Mouse (Mus musculus): ENCODE measurements at regions not wholly inside any gene's neighbourhood (a gene's known extent, or its start where the extent isn't known, plus 50 kb on each side); places are given as distances from the start of the nearest gene placed in this dataset.
A peak's percentile ranks its signal among the peaks of the same experiment; 100 is the strongest.

GRCm38 (mm10) chr13:28449026-28449425 is 191.7 kb downstream of the Gm11361 start:
- ATAC-seq (replicated peaks; ENCODE audit: low FRiP score, low TSS enrichment, poor library complexity, severe bottlenecking) = no peak

DNA sequence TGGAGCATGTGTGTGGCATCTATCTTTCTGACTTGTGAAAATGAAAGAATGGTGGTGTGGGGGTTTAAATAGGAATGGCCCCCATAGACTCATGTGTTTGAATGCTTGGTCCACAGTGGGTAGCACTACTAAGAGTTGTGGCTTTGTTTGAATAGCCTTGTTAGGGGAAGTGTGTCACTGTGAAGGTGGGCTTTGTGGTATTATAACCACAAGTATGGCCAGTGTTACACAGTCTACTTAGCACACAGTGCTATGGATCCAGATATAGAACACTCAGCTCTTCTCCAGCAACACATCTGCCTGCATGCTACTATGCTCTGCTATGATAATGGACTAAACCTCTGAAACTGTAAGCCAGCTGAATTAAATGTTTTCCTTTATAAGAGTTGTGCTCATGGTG is 184.9 kb downstream of the Gm11361 start:
- no peak for ATAC-seq (replicated peaks; ENCODE audit: low FRiP score, low TSS enrichment, poor library complexity, severe bottlenecking)

DNA sequence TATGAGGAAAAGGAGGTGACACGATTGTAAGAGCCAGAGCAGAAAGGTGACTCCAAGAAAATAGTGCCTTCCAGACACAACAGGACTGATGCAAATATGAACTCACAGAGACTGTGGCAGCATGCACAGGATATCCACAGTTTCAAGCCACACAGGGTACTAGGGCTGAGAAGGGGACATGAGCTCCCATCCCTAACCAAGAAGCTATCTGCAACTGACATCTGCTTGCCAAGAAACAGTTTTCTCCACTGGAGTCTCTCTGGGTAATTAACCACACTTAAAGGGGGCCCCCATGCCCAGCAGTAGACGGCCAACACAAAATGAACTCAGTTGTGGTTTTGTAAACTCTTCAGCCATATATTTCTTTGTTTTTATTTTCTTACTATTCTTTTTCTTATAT is 176.1 kb downstream of the Gm11361 start:
- ATAC-seq (replicated peaks; ENCODE audit: low FRiP score, low TSS enrichment, poor library complexity, severe bottlenecking) = peak; percentile 74

- no peak for ATAC-seq (replicated peaks; ENCODE audit: low FRiP score, low TSS enrichment, poor library complexity, severe bottlenecking)
Measured at GRCm38 (mm10) chr13:28432017-28432416, 174.7 kb downstream of the Gm11361 start.

DNA sequence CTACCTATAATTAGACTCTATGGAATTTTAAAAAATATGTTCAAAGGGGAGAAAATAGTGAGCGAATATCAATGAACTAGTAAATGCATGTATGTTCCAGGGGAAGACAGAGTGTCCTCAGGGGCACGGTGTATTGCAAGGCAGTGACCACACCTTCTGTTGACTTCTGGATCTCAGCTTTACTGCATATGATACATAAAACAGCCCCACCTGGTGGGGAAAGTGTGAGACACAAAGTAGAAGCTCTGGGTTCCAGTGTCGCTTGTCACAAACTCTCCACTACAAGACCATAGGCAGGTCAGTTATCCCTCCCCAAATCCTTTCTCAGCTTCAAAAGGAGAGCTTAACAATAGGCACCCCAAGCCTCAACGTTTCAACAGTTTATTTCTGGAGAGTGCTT is 168.8 kb downstream of the Gm11361 start:
- peak; percentile 85 for ATAC-seq (replicated peaks; ENCODE audit: low FRiP score, low TSS enrichment, poor library complexity, severe bottlenecking)

GRCm38 (mm10) chr13:28425116-28425515 is 167.8 kb downstream of the Gm11361 start:
- no peak for ATAC-seq (replicated peaks; ENCODE audit: low FRiP score, low TSS enrichment, poor library complexity, severe bottlenecking)

DNA sequence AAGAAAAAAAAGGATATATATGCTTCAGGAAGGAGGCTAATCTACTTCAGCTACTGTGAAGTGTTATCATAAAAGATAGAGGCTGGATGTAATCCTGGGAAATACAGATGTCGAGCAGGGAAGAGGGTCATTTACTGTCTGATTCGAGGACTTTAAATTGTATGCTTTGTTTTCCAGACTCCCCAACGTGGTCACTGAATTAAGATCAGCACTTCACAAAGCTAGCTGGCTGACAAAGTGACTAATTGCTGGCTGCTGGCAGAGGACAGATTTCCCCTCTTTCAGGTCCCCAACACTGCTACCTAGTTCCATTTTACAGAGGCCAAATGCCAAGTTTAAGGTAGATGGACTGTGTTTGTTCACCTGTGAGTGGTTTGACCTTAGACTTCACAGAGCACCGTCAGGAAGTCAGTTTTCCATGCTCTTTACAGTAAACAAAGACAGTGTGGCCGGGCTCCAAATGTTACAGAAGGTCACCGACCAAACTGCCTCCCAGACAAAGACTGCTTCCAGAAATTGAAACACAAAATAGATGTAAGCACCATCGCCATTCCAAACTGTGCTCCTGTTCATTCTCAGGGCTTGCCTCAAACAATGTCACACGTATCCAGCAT is 167.2 kb downstream of the Gm11361 start:
- ATAC-seq (replicated peaks; ENCODE audit: low FRiP score, low TSS enrichment, poor library complexity, severe bottlenecking) = no peak

DNA sequence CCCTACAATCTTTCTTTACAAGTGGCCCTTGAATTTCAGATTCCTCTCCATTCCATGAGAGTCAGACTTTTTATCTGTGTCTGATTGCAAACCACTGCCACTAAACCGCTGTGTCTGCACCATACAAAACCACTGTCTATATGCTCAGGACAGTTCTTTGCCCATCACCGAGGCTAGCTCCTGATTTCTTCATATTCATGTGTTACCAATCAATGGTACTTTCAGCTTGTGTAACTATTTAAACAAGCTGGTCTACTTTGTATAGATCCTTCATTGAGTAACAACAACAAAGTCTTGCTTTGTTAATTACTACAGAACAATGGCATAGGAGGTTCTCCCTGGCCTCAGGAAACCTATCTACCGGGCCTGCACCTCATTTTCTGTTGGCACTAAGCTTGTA is 164.0 kb downstream of the Gm11361 start:
- no peak for ATAC-seq (replicated peaks; ENCODE audit: low FRiP score, low TSS enrichment, poor library complexity, severe bottlenecking)

- no peak for ATAC-seq (replicated peaks; ENCODE audit: low FRiP score, low TSS enrichment, poor library complexity, severe bottlenecking)
Measured at GRCm38 (mm10) chr13:28420636-28421035, 163.3 kb downstream of the Gm11361 start.

- ATAC-seq (replicated peaks; ENCODE audit: low FRiP score, low TSS enrichment, poor library complexity, severe bottlenecking) = peak; percentile 58
Measured at GRCm38 (mm10) chr13:28419950-28420381, 162.6 kb downstream of the Gm11361 start.

DNA sequence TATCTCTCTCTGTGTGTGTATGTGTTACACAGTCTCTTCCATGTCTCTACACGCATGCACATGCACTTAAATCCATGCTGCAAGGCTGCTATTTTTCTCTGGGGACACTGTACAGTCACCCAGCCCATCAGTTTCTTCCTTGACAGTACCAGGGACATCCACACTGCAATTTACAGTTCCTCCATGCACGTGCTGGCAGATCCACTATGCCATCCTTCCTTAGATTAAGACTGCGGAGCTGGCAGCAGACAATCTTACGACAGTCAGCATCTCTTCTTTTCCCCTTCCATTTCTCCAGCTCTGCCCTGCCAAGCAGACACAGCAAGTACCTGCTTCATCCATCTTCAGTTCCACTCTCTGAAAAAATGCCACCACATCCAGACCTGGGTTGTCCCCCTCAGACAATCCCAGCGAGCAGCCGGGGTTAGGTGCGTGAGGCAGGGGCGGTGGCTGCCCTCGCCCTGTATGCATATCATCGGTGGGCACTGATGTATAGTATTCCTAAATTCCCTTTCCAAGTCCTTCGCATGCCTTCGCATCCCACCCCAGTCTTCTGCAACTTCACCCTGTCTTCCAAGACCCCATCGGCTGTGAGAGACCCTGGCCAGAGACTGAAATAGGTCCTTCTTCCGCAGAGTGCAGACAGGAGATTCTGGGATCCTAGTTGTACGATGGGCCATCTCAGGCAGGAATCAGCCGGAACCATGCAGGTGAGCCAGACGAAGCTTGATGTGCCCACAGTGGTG is 161.8 kb downstream of the Gm11361 start:
- ATAC-seq (replicated peaks; ENCODE audit: low FRiP score, low TSS enrichment, poor library complexity, severe bottlenecking) = no peak

DNA sequence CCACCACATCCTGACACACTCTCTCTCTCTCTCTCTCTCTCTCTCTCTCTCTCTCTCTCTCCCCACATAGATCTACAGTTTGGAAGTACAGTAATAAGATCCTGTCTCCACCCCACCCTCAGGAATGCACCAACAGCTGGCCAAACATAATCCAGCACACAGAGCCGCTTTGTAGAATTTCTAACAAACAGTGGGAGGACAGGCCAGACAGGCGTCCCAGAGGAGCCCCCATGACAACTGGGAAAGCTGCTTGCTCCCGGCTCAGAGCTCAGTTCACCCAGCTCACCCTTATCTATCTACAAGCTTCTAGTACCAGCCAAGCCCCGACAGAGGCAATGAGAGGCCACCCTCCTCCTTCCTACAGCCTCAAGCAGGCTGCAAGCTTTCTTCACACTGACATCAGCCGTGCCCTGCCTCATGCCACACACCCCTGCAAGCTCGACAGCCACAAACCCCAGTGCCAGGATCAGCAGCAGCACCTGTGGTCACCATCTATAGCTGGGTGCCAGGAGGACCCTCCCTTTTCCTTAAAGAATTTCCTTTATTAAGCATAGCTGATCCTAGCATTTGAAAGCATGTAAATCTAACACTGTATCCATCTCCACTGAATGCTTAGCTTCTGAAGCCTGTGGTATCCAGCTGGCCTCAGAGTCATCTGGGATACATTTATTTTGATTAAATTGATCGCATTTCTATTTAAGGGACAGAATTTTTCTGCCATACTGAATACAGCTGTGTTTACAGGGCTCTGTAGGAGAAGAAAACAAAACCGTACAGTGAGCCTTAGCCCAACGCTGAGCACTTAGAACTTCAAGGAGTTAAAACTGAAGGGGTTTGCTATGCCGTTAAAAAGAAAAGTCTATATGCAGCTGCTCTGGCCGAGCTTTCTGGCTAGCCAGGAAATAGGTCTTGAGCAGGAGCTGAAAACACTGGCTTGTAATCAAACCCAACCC is 160.9 kb downstream of the Gm11361 start:
- ATAC-seq (replicated peaks; ENCODE audit: low FRiP score, low TSS enrichment, poor library complexity, severe bottlenecking) = peak; percentile 83

- ATAC-seq (replicated peaks; ENCODE audit: low FRiP score, low TSS enrichment, poor library complexity, severe bottlenecking) = peak; percentile 61
Measured at GRCm38 (mm10) chr13:28417431-28417928, 160.2 kb downstream of the Gm11361 start.

- ATAC-seq (replicated peaks; ENCODE audit: low FRiP score, low TSS enrichment, poor library complexity, severe bottlenecking) = no peak
Measured at GRCm38 (mm10) chr13:28416887-28417286, 159.6 kb downstream of the Gm11361 start.

- no peak for ATAC-seq (replicated peaks; ENCODE audit: low FRiP score, low TSS enrichment, poor library complexity, severe bottlenecking)
Measured at GRCm38 (mm10) chr13:28416231-28416630, 158.9 kb downstream of the Gm11361 start.

DNA sequence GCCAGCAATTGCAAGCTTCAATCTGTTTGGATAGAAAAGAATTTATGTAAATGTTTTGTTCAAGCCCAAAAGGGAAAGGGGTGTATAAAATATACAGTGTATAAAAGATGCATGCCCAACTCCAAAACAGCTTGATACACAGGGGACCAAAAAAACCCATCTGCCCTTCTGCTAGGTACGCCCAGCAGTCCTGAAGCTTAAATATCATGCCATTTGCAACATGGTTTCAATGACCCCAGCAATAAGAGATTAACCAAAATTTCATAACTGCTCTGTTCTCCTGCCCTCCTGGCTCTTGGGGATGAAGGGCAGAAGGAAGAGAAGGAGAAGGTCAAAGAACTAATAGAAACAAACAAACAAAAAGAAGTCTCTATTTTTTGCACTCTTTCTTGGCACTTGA is 158.4 kb downstream of the Gm11361 start:
- no peak for ATAC-seq (replicated peaks; ENCODE audit: low FRiP score, low TSS enrichment, poor library complexity, severe bottlenecking)

DNA sequence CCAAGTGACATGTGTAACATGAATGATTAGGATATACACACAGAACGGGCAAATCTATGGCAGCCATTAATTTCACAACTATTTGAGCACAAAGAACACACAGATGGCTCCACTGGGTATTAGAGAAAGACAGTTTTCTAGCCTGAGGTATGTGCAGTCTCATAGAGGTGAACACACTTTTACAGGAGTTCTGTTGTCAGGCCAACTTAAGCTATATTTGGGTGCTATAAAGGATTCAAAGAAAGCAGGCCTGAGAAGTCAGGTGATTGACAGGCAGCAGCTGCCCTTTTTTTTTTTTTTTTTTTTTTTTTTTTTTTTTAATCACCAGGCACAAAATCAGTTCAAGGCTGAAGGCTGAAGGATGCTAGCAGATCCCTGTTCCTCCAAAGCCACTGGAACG is 153.0 kb downstream of the Gm11361 start:
- ATAC-seq (replicated peaks; ENCODE audit: low FRiP score, low TSS enrichment, poor library complexity, severe bottlenecking) = no peak

GRCm38 (mm10) chr13:28409609-28409902 is 152.2 kb downstream of the Gm11361 start:
- ATAC-seq (replicated peaks; ENCODE audit: low FRiP score, low TSS enrichment, poor library complexity, severe bottlenecking) = no peak

DNA sequence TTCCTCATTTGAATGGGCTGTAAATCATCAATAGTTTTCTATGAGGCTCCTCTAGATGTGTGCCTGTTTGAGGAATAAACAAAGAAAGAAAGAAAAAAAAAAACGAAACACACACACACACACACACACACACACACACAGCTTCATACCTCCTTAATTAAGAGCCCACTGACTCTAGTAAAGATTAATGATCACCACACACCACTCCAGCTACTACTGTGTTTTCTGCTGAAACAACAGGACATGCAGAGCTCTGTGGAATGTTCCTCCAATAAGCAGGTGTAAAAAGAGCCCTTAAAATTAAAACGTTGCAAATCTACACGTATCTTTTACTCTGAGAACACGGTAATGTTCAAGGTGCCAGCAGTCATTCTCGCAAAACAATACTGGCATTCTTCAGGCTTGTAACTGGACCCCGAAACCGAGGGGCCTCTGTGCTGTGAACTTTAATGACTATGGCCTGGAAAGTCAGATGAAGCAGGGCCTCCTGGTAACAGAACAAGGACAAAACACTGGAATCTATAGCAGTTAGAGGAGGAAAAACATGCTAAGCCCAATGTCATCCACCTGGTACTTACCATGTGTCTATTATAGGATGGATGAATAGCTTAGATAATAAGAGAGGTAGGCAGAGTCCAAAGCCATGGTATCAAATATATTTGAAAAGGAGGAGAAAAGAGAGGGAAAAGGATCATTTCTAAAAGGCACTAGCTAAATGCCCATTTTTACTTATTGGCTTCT is 151.7 kb downstream of the Gm11361 start:
- ATAC-seq (replicated peaks; ENCODE audit: low FRiP score, low TSS enrichment, poor library complexity, severe bottlenecking) = no peak

DNA sequence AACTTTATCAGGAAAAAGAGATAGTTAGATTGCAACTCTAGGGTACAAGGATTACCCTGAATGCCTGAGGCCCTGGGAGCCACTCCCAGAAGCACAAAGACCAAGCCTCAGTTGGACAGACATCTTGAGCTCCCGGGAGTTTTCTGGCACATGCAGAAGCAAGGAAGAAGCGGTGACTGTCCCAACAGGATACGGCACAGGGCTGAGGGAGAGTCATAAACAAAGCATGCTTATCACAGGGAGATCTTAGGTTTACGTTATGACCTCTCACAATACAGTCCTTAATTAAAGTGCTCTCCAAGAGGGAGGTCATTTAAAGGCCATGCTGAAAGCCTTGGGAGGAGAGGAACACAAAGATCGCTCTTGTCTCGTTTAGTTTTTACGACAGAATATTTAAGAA is 143.1 kb downstream of the Gm11361 start:
- ATAC-seq (replicated peaks; ENCODE audit: low FRiP score, low TSS enrichment, poor library complexity, severe bottlenecking) = no peak

All from megakaryocyte-erythroid progenitor cell, adult 5-6 weeks (primary cell).